Mouse (Mus musculus): ENCODE data around the gene Edc3.

GRCm38 (mm10) chr9:57720736-57721135 is 12.4 kb downstream of the Edc3 start:
- TF ChIP-seq POLR2A (IDR thresholded peaks at IDR 0.05; ENCODE audit: extremely low read depth, insufficient read depth, low read length) (no peak), CTCF (IDR thresholded peaks at IDR 0.05; ENCODE audit: low read depth, low read length) (no peak)

Data from liver, adult 2 months (tissue).